Mouse (Mus musculus) large intestine, adult 2 months (tissue): ENCODE results near the gene Rfc3. TPM values are rescaled to one million over a fixed set of nuclear protein-coding genes. Genes with fewer than 3 reads are reported as not detected.
"Not testable (repeated sequence)": the region's sequence is repeated elsewhere in the genome, so short reads cannot be mapped to it uniquely, and the experiment has no call there.

ENCODE experiments used
- DNase-seq: peaks from one replicate; pipeline ENCODE4 v3.0.0-alpha.2; 2012; ENCODE audit warnings: low read depth, low spot score
- WGBS: fragments of 180-500 bp; shearing (Covaris S2); methylation state at CpG from one replicate; pipeline ENCODE4 v1.1.7; 2018; 5-methylcytosine and 5-hydroxymethylcytosine counted together
- polyA plus RNA-seq: library from polyadenylated mRNA; depleted of rRNA; stranded (reverse); fragments of >200 nt; gene quantifications from 2 replicates; pipeline ENCODE4 v1.2.3, GENCODE M21; 2012; rRNA removed

The Rfc3 gene
- 18.7 and 18.8 TPM in 2 replicates for polyA plus RNA-seq

DNA sequence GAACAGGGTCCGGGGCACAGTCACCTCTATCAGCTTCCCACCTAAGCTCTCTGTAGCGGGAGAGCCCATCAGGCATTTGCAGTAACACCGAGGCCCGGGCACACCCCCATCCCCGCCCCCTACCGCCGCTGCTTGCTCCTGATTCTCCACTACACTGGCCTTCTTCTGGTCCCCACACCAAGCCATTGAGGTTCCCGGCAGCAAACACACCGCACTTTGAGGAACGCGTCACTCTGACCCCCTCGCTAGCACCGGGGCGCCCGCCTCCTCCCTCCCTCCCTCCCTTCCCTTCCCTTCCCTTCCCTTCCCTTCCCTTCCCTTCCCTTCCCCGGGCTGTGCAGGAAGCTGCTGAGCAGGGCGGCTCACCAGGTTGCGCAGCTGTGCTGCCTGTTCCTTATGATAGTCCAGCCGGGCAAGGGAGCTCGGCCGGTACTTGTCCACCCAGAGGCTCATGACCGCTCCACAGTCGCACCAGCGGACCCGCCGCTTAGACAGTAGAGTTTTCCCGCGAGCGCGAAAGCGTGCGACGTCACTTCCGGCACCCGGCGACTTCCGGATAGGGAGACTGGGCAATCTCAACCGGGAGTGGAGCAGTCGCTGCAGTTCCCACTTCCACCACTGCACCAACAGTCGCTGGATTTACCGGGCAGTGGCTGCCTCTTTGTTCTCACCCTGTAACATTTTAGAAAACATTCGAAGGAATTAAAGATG is at the start of gene Rfc3:
TSS of gene Rfc3 (minus strand) at position 543 of the 711 bp plus-strand sequence.
- WGBS = under 1% methylated on average over 41 of the region's 42 CpGs
- DNase-seq = peak; percentile 82

DNA sequence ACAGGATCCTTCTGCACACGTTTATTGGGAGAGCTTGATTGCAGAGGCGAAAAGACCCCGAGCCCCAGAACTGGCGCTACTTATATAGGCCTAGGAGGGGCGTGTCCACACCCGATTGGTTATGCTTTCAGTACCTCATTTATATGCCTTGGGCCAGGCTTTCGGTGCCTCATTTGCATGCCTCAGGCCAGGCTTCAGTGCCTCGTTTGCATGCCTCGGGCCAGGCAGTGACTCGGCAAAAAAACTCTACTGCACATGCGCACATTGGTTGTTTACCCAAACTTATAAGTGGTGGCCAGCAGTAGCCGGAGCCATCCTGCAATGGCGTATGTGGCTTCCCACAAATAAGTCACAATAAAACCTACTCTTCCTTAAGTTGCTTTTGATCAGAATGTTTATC is 42.6 kb upstream of the Rfc3 start:
- DNase-seq = not testable (repeated sequence)
- WGBS = 90% methylated on average over 13 of the region's 13 CpGs

DNA sequence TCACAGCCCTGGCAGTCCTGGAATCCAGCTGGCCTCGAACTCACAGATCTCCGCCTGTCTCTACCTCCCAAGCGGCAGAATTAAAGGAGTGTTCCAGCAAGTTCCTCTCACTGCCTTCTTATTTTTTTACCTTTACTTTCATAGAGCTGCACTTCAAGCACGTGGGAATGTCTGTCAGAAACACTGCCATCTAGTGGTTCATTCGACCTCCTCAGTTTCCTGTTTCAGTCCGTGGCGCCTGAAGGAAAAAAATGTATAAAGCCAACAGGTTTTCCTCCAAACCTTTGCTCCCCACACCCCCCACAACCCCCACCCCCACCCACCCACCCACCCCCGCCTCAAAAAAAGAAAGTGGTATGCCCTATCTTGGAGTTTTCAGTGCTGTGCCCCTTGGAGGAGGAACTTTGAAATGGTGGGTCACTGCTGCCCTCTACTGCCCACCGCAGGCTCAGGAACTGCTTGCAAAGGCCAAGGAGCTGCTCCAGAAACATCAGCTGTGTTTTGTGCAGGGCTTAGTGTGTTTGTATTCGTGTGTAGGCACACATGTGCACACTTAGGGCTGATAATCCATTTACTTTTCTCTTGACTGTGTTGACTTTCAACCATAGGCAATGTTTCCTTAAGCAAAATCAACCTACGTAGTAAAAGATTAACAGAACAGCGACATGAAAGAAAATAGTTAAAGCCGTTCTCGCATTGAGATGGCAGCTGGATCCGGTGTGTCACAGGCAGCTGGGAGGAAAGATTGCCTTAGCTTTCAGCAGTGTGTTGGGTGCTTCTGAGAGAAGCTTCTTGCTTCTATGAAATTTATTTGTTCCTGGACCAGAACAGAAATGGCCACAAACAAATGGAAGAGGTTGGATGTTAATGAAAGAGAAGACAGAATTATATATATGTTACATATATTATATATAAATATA is 35.8 kb upstream of the Rfc3 start:
- DNase-seq = peak; percentile 52
- WGBS = 7% methylated on average over 15 of the region's 15 CpGs

DNA sequence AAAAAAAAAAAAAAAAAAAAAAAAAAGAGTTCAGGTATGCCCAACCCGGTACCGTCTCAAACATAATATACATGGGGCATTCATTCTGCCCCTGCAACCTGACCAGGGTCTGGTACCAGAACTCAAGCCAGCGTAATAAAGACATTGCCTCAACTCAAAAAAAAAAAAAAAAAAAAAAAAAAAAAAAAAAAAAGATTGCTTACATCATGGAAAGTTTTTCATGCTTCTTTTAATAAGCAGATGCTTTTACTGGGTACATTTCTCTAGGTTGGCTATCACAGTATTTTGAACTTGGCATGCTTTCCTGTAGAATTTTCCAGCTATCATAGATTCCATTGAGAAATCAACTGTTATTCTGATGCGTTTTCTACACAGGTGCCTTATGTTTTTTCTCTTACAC is 11.2 kb upstream of the Rfc3 start:
- 96% methylated on average over 4 of the region's 4 CpGs for WGBS
- no peak for DNase-seq

DNA sequence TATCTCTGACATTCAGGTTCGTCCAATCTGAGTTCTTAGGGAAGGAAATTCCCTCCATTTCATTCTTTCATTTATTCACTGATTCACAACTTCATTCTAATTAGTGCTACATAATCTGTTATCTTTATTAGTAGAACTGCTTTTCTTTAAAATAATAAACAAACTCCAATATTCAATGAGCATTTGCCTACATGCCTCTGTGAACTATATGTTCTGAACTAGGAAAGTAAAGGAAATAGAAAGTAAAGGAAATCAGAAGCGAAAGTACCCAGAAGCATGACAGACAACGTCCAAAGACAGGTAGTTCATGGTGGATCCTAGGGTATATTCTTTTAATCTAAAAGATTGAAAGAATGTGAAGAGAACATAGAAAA is 356 bp upstream of the Rfc3 start:
- DNase-seq = no peak
- 59% methylated on average over 3 of the region's 3 CpGs for WGBS

DNA sequence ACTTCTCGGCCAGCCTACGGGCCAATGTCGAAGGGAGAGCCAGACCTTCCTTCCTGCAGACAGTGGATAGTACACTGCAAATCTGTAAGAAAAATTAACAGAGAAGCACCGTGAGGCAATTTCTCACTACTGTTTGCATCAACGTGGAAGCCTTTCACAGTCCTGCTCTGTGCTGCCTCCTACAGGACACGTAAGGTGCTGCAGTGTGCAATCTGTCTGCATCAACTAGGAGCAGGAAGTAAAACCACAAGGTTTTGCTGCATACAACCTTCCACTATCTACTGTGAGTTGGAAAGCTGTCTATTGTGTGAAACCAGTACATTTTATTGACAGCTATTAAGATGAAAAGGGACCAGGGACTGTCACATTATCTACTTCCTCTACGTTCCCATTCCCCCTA is 6.2 kb downstream of the Rfc3 start:
- no peak for DNase-seq
- 90% methylated on average over 7 of the region's 7 CpGs for WGBS

DNA sequence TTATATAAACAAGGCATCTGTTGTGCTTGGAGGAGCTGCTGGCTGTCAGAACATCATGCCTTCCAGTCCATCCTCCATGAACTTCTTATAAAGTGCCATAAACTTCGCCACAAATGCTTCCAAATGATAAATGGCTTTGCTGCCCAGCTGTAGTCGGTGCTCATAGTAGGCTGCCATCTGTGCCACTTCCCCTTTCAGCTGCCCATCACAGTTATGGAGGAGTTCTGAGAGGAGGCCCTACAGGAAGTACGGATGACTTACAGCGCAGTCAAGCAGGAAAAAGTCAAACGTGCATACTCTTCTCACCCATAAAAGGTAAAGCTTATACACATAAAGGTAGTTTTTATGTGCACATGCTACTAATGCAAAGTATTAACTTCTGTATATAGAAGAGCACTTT is 8.2 kb downstream of the Rfc3 start:
- no peak for DNase-seq
- WGBS = 72% methylated on average over 5 of the region's 5 CpGs

DNA sequence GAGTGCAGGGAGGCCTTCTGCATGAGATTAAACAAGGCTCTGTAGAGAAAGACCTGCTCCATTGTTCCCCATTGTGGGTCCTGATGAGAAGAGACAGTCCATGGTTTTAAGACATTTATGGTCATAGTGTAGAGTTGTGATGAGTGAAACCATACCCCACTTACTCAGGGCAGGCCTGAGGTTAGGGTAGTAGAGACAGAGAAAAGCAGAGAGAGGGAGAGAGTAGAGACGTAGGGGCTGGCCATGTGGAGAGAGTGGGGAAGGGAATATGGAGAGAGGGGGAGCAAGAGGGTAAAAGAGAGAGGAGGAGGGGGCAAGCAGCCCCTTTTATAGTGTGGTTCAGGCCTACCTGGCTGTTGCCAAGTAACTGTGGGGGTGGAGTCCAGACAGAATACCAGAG is 8.9 kb downstream of the Rfc3 start:
- DNase-seq = no peak
- WGBS = 100% methylated on average over 1 of the region's 1 CpGs

DNA sequence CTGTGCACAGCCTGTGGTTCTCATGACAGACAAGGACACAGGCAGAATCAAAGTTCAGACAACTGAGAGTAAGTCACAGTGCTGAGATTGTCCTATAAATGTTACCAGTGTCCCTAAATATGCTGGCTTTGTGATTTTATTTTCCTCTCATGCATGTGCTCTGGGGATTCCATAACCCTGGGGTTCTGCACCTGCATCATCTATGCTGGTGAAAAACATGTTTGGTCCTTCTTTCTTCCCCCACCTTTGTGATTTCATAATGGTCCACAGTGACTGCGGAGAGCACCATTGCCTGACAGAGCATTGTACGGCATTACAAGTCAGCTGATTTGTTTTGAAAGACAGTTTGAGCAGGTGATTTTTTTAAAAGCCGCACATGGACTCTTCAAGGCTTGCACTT is 45.1 kb downstream of the Rfc3 start, which contains the start of gene Vmn2r18:
TSS of gene Vmn2r18 (minus strand) at position 101 of the 400 bp plus-strand sequence.
- no peak for DNase-seq
- WGBS = 90% methylated on average over 3 of the region's 3 CpGs

DNA sequence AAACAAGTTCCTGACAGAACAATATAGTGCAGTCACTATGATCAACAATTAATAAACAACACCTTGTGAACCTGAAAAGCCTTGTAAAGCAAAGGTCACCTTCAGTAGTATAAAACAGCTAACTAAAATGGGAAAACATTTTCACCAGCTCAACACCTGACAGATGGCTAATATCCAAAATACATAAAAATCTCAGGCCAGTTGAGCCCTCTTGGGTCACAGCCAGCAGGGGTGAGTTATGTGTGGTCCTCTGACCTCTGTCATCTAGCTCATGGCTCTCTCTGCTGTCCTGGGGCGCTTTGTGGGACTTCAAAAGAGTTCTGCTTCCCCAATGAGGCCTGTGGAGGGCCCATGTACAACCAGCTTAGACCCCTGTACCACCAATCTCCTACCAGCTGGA is 49.3 kb downstream of the Rfc3 start:
- DNase-seq = no peak
- WGBS = 52% methylated on average over 1 of the region's 1 CpGs

Other genes starting within 250 kb of the Rfc3 start
- not detected in 2 replicates for gene Gm42906, start 223.1 kb downstream of the Rfc3 start, polyA plus RNA-seq
- not detected in 2 replicates for gene Vmn2r18, start 45.2 kb downstream of the Rfc3 start, polyA plus RNA-seq